8 mouse cellular contexts compared by ENCODE assay signal in genomic region chr15:101267053-101268032, GRCm38 (mm10). TPM values are rescaled to one million over a fixed set of nuclear protein-coding genes. Genes with fewer than 3 reads are reported as not detected.
A peak's percentile ranks its signal among the peaks of the same experiment; 100 is the strongest.
DNase-seq lines count a peak whose midpoint lies in the region; ATAC-seq and TF ChIP-seq lines count a peak whose summit lies in the region.

No protein-coding gene starts in this region.

- no peak overlapping the region for H3K27ac ChIP-seq in liver, adult 2 months (replicated peaks; ENCODE audit: insufficient read depth, low read depth, low read length)
- H3K27ac ChIP-seq in embryonic facial prominence, embryonic 14.5 days (replicated peaks; ENCODE audit: low read depth, low read length): peak overlapping the region; percentile 82
- no peak overlapping the region for H3K27ac ChIP-seq in liver, postnatal 0 days (ENCODE audit: low read depth)
- H3K27ac ChIP-seq in stomach, embryonic 15.5 days: peak overlapping the region; percentile 70

- DNase-seq in liver, adult 2 months (ENCODE audit: extremely low read depth, low read depth, low spot score): no peak
- DNase-seq in liver: no peak
- DNase-seq in embryonic facial prominence, embryonic 14.5 days (ENCODE audit: low spot score): peak; percentile 45
- DNase-seq in induced T-regulatory cell, adult 2 months (ENCODE audit: low read depth): peak; percentile 87
- DNase-seq in liver, postnatal 0 days: peak; percentile 16
- DNase-seq in cerebellum, postnatal 14 days: no peak
- no peak for DNase-seq in c-Kit-positive CD71-positive TER-119-positive erythroid progenitor cells, embryonic 14.5 days (ENCODE audit: low spot score)

- WGBS in liver, adult 2 months: 11% methylated on average over 25 of the region's 25 CpGs
- 4% methylated on average over 25 of the region's 25 CpGs for WGBS in embryonic facial prominence, embryonic 14.5 days
- WGBS in liver, postnatal 0 days (ENCODE audit: insufficient replicate concordance): 2% methylated on average over 25 of the region's 25 CpGs
- WGBS in stomach, embryonic 15.5 days: 3% methylated on average over 25 of the region's 25 CpGs

- peak overlapping the region; percentile 55 for H3K4me3 ChIP-seq in liver, adult 2 months (ENCODE audit: insufficient read depth, low read depth, low read length)
- peak overlapping the region; percentile 48 for H3K4me3 ChIP-seq in embryonic facial prominence, embryonic 14.5 days (ENCODE audit: low read depth, low read length)
- H3K4me3 ChIP-seq in liver, postnatal 0 days (ENCODE audit: low read depth, low read length): peak overlapping the region; percentile 56
- peak overlapping the region; percentile 55 for H3K4me3 ChIP-seq in stomach, embryonic 15.5 days (replicated peaks)

- no peak for TF ChIP-seq CTCF in liver, adult 2 months (IDR thresholded peaks at IDR 0.05; ENCODE audit: low read depth, low read length)
- no peak for TF ChIP-seq CTCF in liver, postnatal 0 days (IDR thresholded peaks at IDR 0.05; ENCODE audit: low read depth)

- no peaks in the 10 kb centered on the region for H3K36me3 ChIP-seq in liver, adult 2 months (ENCODE audit: control insufficient read depth, insufficient read depth, low read length)
- peaks cover 23% of the 10 kb centered on the region for H3K36me3 ChIP-seq in embryonic facial prominence, embryonic 14.5 days (ENCODE audit: control insufficient read depth, insufficient read depth, low read length)
- peaks cover 6% of the 10 kb centered on the region; the same call in 1 of the 2 replicates for H3K36me3 ChIP-seq in liver, postnatal 0 days (replicated peaks; ENCODE audit: insufficient read depth, low read length)
- H3K36me3 ChIP-seq in stomach, embryonic 15.5 days: peaks cover 14% of the 10 kb centered on the region

- peak overlapping the region; percentile 91 for H3K4me2 ChIP-seq in embryonic facial prominence, embryonic 14.5 days (ENCODE audit: low read depth, low read length)
- H3K4me2 ChIP-seq in liver, postnatal 0 days (ENCODE audit: low read depth, low read length): peak overlapping the region; percentile 81
- peak overlapping the region; percentile 90 for H3K4me2 ChIP-seq in stomach, embryonic 15.5 days

- no peak for TF ChIP-seq EP300 in liver, postnatal 0 days (IDR thresholded peaks at IDR 0.05; ENCODE audit: low read depth)

- peaks cover 8% of the 10 kb centered on the region; the same call in 1 of the 2 replicates for H3K4me1 ChIP-seq in liver, adult 2 months (ENCODE audit: control insufficient read depth, insufficient read depth, low read length)
- peaks cover 18% of the 10 kb centered on the region for H3K4me1 ChIP-seq in embryonic facial prominence, embryonic 14.5 days (ENCODE audit: control insufficient read depth, insufficient read depth, low read length)
- peaks cover 13% of the 10 kb centered on the region; the same call in 1 of the 2 replicates for H3K4me1 ChIP-seq in liver, postnatal 0 days (ENCODE audit: insufficient read depth)
- H3K4me1 ChIP-seq in stomach, embryonic 15.5 days: peaks cover 37% of the 10 kb centered on the region

- ATAC-seq in embryonic facial prominence, embryonic 14.5 days (ENCODE audit: low read depth): peak; percentile 7; the same call in 1 of the 2 replicates
- ATAC-seq in liver, postnatal 0 days: no peak
- peak; percentile 3; the same call in 1 of the 2 replicates for ATAC-seq in stomach, embryonic 15.5 days (ENCODE audit: insufficient read depth, low FRiP score, low read depth)

- TF ChIP-seq POLR2A in liver, adult 2 months (IDR thresholded peaks at IDR 0.05; ENCODE audit: extremely low read depth, insufficient read depth, low read length): no peak

- H3K79me2 ChIP-seq in liver, adult 2 months (ENCODE audit: control insufficient read depth, insufficient read depth, low read length): no peaks in the 10 kb centered on the region

- peak overlapping the region; percentile 56 for H3K9ac ChIP-seq in liver, adult 2 months (ENCODE audit: low read depth, low read length)
- peak overlapping the region; percentile 71 for H3K9ac ChIP-seq in embryonic facial prominence, embryonic 14.5 days (ENCODE audit: low read depth, low read length)
- H3K9ac ChIP-seq in liver, postnatal 0 days (replicated peaks): peak overlapping the region; percentile 53
- H3K9ac ChIP-seq in stomach, embryonic 15.5 days: peak overlapping the region; percentile 48

- H3K27me3 ChIP-seq in liver, adult 2 months (ENCODE audit: control insufficient read depth, insufficient read depth, low read length): no peaks in the 10 kb centered on the region
- H3K27me3 ChIP-seq in embryonic facial prominence, embryonic 14.5 days (replicated peaks; ENCODE audit: control insufficient read depth, insufficient read depth, low read length): no peaks in the 10 kb centered on the region
- peaks cover 14% of the 10 kb centered on the region; the same call in 1 of the 2 replicates for H3K27me3 ChIP-seq in liver, postnatal 0 days (ENCODE audit: insufficient read depth, low read length)
- no peaks in the 10 kb centered on the region for H3K27me3 ChIP-seq in stomach, embryonic 15.5 days (replicated peaks)

- H3K9me3 ChIP-seq in embryonic facial prominence, embryonic 14.5 days (ENCODE audit: control insufficient read depth, low read length): no peaks in the 10 kb centered on the region
- no peaks in the 10 kb centered on the region for H3K9me3 ChIP-seq in liver, postnatal 0 days (ENCODE audit: low read length)
- no peaks in the 10 kb centered on the region for H3K9me3 ChIP-seq in stomach, embryonic 15.5 days

RNA-seq across cellular contexts. Expression of gene Nr4a1, which starts 13.3 kb away (rescaled TPM):
- 0.18 and 0.60 TPM in 2 replicates for total RNA-seq in liver, adult 2 months (2014; rRNA removed)
- 0.70 and 0.89 TPM in 2 replicates for polyA plus RNA-seq in liver, adult 2 months (2012; rRNA removed)
- polyA plus RNA-seq in embryonic facial prominence, embryonic 14.5 days (2014; fragmentation: Nextera tagmentation; extraction: Ambion mirVana): 11.5 and 12.4 TPM in 2 replicates
- polyA plus RNA-seq in liver, postnatal 0 days (2015; fragmentation: Nextera tagmentation; extraction: Ambion mirVana): 0.96 and 1.1 TPM in 2 replicates
- polyA plus RNA-seq in stomach, embryonic 15.5 days (2015; fragmentation: Nextera tagmentation; extraction: Ambion mirVana): 10.6 and 11.2 TPM in 2 replicates

RNA-seq across cellular contexts. Expression of gene Atg101, which starts 16.7 kb away (rescaled TPM):
- total RNA-seq in liver, adult 2 months (2014; rRNA removed): 55.3 and 63.2 TPM in 2 replicates
- 89.3 and 94.5 TPM in 2 replicates for polyA plus RNA-seq in liver, adult 2 months (2012; rRNA removed)
- 49.9 and 62.0 TPM in 2 replicates for polyA plus RNA-seq in embryonic facial prominence, embryonic 14.5 days (2014; fragmentation: Nextera tagmentation; extraction: Ambion mirVana)
- polyA plus RNA-seq in liver, postnatal 0 days (2015; fragmentation: Nextera tagmentation; extraction: Ambion mirVana): 33.8 and 34.4 TPM in 2 replicates
- 66.0 and 66.4 TPM in 2 replicates for polyA plus RNA-seq in stomach, embryonic 15.5 days (2015; fragmentation: Nextera tagmentation; extraction: Ambion mirVana)

RNA-seq across cellular contexts. Expression of gene 6030408B16Rik, which starts 25.7 kb away (rescaled TPM):
- total RNA-seq in liver, adult 2 months (2014; rRNA removed): not detected in 2 replicates
- 0.10 TPM in 1 of 2 replicates, not detected in the other for polyA plus RNA-seq in liver, adult 2 months (2012; rRNA removed)
- polyA plus RNA-seq in embryonic facial prominence, embryonic 14.5 days (2014; fragmentation: Nextera tagmentation; extraction: Ambion mirVana): 0.79 and 0.84 TPM in 2 replicates
- 0.36 and 0.45 TPM in 2 replicates for polyA plus RNA-seq in liver, postnatal 0 days (2015; fragmentation: Nextera tagmentation; extraction: Ambion mirVana)
- polyA plus RNA-seq in stomach, embryonic 15.5 days (2015; fragmentation: Nextera tagmentation; extraction: Ambion mirVana): 9.5 and 11.6 TPM in 2 replicates

RNA-seq across cellular contexts. Expression of gene Grasp, which starts 43.4 kb away (rescaled TPM):
- total RNA-seq in liver, adult 2 months (2014; rRNA removed): 0.92 and 1.5 TPM in 2 replicates
- 1.2 and 1.5 TPM in 2 replicates for polyA plus RNA-seq in liver, adult 2 months (2012; rRNA removed)
- polyA plus RNA-seq in embryonic facial prominence, embryonic 14.5 days (2014; fragmentation: Nextera tagmentation; extraction: Ambion mirVana): 6.1 and 7.9 TPM in 2 replicates
- 0.35 and 0.54 TPM in 2 replicates for polyA plus RNA-seq in liver, postnatal 0 days (2015; fragmentation: Nextera tagmentation; extraction: Ambion mirVana)
- polyA plus RNA-seq in stomach, embryonic 15.5 days (2015; fragmentation: Nextera tagmentation; extraction: Ambion mirVana): 6.0 and 7.3 TPM in 2 replicates

Comparison
In these comparisons a context has a peak if more than half of its experiments do, and no peak if none do; other contexts are left out.
1. DNase-seq: peak in embryonic facial prominence, embryonic 14.5 days (single experiment), induced T-regulatory cell, adult 2 months (single experiment) and liver, postnatal 0 days (single experiment); none in liver, adult 2 months (single experiment), liver (single experiment), cerebellum, postnatal 14 days (0 of 2) and c-Kit-positive CD71-positive TER-119-positive erythroid progenitor cells, embryonic 14.5 days (single experiment).
2. H3K27ac ChIP-seq: peak in embryonic facial prominence, embryonic 14.5 days (single experiment) and stomach, embryonic 15.5 days (single experiment); none in liver, adult 2 months (single experiment) and liver, postnatal 0 days (single experiment).
3. Peak in every context shown above with its lines, with median percentiles within 50 percentile points of each other: H3K4me3 ChIP-seq, H3K9ac ChIP-seq and H3K4me2 ChIP-seq.